Mouse (Mus musculus) inflammation-experienced regulatory T-cells, adult 6 months (primary cell): ENCODE measurements around the gene Tnc. TPM values are rescaled to one million over a fixed set of nuclear protein-coding genes. Genes with fewer than 3 reads are reported as not detected.
A peak's percentile ranks its signal among the peaks of the same experiment; 100 is the strongest.
"Not testable (repeated sequence)": the region's sequence is repeated elsewhere in the genome, so short reads cannot be mapped to it uniquely, and the experiment has no call there.

Source experiments
- ATAC-seq: one replicate; pipeline ENCODE4 v1.8.0; 2017
- polyA plus RNA-seq, 3 experiments: library from polyadenylated mRNA; unstranded; fragments of 100-300 nt; shearing (Covaris generic); gene quantifications; one replicate each; pipeline ENCODE4 v1.2.1; 2017

The Tnc gene
- polyA plus RNA-seq, 3 experiments from 2014 or later: 0.25 to 1.3 (median 0.41) TPM

DNA sequence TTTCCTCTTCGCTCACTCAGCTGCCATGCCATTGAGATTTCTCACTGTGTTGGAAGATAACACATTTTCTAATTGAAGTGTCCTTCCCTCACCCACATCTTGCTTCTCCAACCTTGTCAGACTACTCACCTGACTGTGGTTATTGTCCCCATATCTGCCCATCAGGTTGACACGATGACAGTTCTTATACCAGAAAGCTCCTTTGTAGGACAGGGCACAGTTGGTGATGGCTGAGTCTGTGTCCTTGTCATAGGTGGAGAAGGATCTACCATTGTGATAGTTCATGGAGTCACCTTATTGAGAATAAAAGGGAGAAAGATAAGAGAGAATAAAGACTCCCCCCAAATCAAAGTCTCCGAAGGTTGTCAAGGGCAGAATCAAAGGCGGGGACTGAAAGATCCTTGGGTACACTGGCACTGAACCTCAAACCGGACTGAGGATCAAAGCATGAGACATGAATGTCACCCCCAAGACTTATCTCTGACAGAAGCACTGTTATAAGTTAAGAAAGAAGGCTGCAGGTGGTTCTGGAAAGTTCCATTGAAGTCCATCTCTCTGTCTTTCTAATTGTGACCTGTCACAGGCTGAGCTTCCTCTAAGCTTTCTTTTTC lies 84.9 kb downstream of the Tnc start:
- no peak for ATAC-seq

DNA sequence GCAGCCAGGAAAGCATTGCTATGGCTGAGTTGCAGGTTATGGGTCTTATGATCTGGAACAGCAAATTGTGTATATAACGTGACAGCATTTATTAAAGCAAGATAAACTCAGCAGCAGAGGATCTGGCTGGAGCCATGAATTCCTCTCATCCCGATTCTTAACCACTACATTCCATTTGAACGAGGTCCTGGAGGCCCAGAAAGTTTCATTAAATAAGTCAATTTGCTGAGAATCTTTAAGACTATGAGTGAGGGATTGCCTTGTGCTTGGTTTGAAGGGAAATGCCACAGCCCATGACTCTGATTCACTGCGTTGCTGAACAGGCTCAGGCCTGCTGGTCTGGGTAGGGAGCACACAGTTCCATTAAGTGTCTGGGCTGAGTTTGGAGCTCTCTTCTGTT lies 88.2 kb downstream of the Tnc start:
- no peak for ATAC-seq

DNA sequence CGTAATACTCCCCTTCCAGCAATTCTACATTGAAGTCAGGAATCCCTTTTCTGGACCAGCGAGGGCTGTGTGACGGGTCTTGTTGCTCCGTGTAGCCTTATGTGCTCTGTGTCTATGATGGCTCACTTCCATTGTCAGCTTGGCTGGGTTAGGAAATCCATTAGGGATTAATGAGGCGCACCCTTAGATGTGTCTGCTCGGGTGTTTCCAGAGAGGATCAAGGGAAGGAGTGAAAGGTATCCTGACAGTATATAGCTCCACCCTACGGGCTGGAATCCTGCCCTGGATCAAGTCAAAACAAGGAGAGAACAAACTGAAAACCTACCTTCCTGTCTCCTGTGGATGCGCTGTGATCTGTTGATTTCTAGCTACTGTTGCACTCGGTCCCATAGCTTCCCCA lies 96.8 kb downstream of the Tnc start:
- ATAC-seq: no peak

DNA sequence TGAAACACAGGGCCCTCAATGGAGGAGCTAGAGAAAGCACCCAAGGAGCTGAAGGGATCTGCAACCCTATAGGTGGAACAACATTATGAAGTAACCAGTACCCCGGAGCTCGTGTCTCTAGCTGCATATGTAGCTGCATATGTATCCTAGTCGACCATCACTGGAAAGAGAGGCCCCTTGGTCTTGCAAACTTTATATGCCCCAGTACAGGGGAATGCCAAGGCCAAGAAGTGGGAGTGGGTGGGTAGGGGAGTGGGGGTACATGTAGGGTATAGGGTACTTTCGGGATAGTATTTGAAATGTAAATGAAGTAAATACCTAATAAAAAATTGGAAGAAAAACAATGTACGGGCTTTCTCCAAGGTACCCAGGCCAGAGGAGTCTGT lies 98.1 kb downstream of the Tnc start:
- not testable (repeated sequence) for ATAC-seq

DNA sequence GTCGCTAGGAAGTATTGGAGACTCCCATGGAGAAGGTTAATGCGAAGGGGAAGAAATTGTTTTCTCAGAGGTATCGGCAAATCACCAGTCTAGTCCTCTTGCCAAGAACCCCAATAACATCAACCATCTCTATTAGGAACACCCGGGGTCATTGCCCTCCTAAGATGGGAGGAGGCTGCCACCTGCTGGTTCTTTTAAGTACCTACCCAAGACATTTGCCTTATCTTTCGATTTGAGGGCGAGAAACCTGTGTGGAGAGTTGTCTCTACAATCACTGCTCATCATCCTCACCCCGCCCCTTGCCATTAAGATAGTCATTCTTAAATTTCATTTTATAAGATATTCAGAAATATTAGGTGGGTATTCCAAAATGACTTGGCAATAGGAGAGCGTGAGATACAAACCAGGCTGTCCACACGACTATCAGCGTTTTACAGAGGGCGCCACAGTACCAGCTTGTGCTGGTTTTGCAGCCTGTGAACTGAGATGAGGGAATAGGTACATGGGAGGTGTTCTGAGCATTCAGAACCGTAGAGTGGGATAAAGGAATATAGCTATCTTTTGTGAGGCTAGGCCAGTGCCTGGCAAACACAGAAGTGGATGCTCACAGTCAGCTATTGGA lies 98.6 kb downstream of the Tnc start:
- peak; percentile 93 for ATAC-seq

DNA sequence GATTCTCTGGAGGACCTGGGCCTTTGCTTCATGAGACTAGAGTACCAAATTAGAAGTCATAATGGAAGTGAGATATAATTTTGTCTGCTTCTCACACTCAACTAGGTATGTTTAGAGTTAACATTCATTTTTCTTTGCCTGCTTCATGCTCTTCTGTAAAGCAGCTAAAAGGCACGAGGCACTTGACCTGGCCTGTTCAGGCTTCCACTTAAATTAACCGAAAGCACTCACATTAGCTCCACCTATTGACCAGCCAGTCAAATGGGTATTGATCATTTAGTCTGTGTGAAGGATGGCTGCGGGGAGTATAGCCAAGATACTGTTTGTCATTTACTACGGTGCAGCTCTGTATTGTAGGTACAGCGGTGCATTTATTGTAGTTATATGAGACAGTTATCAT lies 103.0 kb downstream of the Tnc start:
- no peak for ATAC-seq

DNA sequence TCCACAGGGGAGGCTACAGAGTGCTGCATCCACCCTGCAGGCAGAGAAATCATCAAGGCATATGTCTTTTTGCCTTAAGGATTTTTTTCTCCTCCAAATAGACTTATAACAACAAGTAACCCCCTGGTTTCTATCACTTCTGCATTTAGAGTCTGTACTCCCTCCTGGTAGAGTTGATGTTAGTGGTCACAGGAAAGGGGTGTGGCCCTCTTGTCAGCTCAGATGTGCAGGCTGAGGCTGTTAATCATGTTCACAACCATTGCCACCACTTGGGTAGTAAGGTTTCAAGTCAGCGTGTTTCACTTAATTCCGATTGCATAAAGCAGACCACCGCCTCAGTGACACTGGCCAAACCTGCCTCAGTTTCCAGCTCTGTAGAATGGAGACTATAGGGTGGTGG lies 103.9 kb downstream of the Tnc start:
- no peak for ATAC-seq

GRCm38 (mm10) chr4:63941420-63941819 lies 105.4 kb downstream of the Tnc start:
- no peak for ATAC-seq

DNA sequence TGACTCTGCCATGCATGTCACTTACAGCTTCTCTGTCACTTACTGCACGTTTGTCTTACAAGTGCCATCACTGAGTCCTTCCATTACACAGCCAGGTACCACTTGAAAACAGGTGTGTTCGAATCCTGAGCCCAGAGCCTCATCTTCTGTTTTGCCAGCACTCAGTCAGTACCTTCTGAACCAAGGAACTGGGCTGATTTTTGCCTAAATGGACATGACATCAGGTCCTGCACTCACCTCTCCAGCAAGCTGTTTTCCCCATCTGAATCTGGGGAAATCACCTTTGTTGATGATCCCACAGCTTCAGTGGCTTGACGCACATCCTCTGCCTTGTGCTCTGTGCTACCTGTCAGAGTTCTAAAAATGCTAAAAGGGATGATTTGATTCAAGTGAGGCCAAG lies 107.4 kb downstream of the Tnc start:
- peak; percentile 56 for ATAC-seq

GRCm38 (mm10) chr4:63935960-63936359 lies 110.9 kb downstream of the Tnc start:
- ATAC-seq: peak; percentile 39

DNA sequence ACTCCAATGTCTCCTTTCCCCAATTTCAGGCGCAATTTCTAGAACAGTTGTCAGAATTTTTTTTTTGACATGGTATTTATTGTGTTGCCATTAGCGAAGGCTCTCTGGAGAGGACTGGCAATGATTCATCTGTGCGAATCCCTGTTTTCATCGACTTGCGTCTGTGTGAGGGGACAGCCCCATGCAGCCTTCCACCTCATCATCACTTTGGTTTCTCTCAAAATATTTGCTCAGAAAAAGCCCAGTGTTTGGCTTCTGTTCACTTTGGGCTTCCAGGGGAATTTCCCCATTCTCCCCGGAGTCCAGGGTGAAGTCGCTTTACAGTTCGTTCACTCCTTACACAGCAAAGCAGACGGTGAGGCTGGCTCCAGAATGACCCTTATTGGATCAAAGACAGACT lies 111.5 kb downstream of the Tnc start:
- peak; percentile 65 for ATAC-seq

DNA sequence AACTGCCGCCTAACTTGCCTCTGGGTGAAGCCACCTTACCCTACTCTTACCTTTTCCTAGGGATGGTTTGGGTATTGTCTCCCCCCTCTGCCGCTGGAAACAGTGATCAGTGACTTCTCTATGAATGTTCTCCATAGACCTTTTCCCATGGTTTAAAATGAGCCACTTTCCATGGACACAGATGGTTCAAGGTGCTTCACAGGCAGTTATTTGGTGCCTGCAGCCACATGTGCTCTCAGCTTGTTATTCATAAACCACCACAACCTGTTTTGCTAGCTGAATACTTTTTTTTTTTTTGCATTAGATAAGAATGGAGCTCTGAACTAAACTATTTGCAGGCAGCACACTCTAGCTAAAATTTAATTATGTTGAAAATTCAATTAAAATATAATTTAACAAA lies 116.0 kb downstream of the Tnc start:
- ATAC-seq: no peak

- no peak for ATAC-seq
These were observed 117.3 kb downstream of the Tnc start for GRCm38 (mm10) chr4:63929490-63929889.

DNA sequence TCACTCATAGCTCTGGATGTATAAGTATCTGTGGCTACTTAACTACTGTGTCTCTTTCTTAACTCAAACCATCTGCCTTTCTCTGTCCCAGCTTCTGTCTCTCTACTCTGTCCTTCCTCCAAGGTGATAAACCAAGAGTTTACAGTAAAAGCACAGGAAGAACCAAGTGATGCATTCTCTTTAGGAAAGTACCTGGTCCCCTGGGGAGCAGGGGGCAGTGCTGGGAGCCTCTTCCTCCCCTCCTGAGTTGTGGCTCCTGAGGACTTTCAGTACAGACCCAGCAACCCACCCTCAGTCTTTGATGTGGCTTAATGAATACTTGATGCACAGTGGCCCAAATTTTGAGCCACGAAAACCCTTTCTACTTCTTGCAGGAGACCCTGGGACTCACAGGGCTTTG lies 118.6 kb downstream of the Tnc start:
- no peak for ATAC-seq

DNA sequence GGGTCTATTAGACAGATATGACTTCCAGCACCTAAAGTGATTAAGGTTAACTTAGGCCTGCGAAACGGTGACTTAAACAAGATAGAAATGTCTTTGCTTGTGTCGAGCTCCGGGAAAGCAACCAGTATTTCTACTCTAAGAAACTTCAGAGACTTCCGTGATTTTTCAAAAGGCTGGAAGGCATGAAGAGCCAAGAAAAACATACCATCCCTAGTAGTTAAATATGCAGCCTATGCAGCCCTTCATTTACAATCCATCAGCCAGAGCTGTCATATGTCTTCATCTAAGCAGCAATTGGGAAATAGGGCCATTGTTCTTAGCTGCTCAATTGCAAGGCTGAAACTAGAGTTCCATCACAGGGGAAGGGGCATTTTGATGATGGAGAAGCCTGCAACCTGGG lies 129.6 kb downstream of the Tnc start:
- ATAC-seq: no peak

- ATAC-seq: no peak
These were observed 130.1 kb downstream of the Tnc start for GRCm38 (mm10) chr4:63916753-63917152.

DNA sequence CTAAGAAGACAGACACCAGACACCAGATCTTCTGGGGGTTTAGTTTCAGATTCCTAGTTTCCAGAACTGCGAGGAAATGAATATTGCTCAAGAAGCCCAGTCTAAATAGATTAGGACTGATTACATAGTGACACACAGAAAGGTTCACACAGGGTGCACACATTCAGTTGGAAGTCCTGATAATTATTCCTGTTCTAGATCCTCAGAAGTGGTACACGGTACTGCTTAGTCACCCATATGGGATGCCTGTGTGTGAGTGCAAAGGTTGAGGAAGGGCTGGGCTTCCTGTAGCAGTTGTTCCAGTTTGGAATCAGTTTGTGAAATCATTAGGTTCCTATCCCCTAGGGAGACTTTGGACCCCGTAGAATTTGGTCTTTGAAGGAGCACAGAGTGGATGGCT lies 130.5 kb downstream of the Tnc start:
- no peak for ATAC-seq

Other genes starting within 250 kb of the Tnc start
- gene Tnfsf8, start 185.7 kb downstream of the Tnc start, polyA plus RNA-seq: 100 to 1,000 TPM in 2 of 3 experiments, 10 to 100 TPM in 1; 86.1 to 126 (median 123) TPM